Mouse (Mus musculus) heart, embryonic 11.5 days (tissue): ENCODE data around the gene Ankrd65. TPM values are rescaled to one million over a fixed set of nuclear protein-coding genes. Genes with fewer than 3 reads are reported as not detected.

Experiments used
- ATAC-seq: fragments of 200-750 bp; cut with Nextera tagmentation; replicated peaks from 2 replicates; pipeline ENCODE4 v1.8.0; 2017; ENCODE audit warnings: moderate library complexity; ENCODE audit not compliant: insufficient number of reproducible peaks, low FRiP score, low TSS enrichment
- H3K27ac ChIP-seq: fragments of 300-500 bp; sonication (generic); 2 replicates; pipeline ENCODE4 v1.5.1; 2014; ENCODE audit warnings: mild to moderate bottlenecking, low read depth, low read length
- H3K27me3 ChIP-seq: fragments of 300-500 bp; sonication (generic); 2 replicates; pipeline ENCODE4 v1.6.1; 2014; ENCODE audit warnings: mild to moderate bottlenecking, low read length, mixed read lengths; ENCODE audit not compliant: control insufficient read depth, insufficient read depth
- H3K36me3 ChIP-seq: fragments of 300-500 bp; sonication (generic); 2 replicates; pipeline ENCODE4 v1.6.1; 2014; ENCODE audit warnings: mild to moderate bottlenecking, low read length, moderate library complexity, mixed read lengths; ENCODE audit not compliant: control insufficient read depth, insufficient read depth
- H3K4me1 ChIP-seq: fragments of 300-500 bp; sonication (generic); 2 replicates; pipeline ENCODE4 v1.6.1; 2014; ENCODE audit warnings: low read length; ENCODE audit not compliant: control insufficient read depth, insufficient read depth
- H3K4me2 ChIP-seq: fragments of 300-500 bp; sonication (generic); 2 replicates; pipeline ENCODE4 v1.6.1; 2014; ENCODE audit warnings: mild to moderate bottlenecking, moderate library complexity
- H3K4me3 ChIP-seq: fragments of 300-500 bp; sonication (generic); 2 replicates; pipeline ENCODE4 v1.5.1; 2014; ENCODE audit warnings: low read depth, low read length
- H3K9ac ChIP-seq: fragments of 300-500 bp; sonication (generic); 2 replicates; pipeline ENCODE4 v1.6.1; 2014; ENCODE audit warnings: mild to moderate bottlenecking, low read depth, low read length, moderate library complexity
- H3K9me3 ChIP-seq: fragments of 300-500 bp; sonication (generic); replicated peaks from 2 replicates; pipeline ENCODE4 v1.6.1; 2016; ENCODE audit warnings: low read length; ENCODE audit not compliant: control insufficient read depth
- WGBS: fragments of 180-500 bp; shearing (Covaris S2); extraction: QIAGEN DNeasy Blood & Tissue Kit; methylation state at CpG from one replicate; pipeline ENCODE4 v1.1.7; 2014; ENCODE audit not compliant: insufficient replicate concordance; 5-methylcytosine and 5-hydroxymethylcytosine counted together
- polyA plus RNA-seq: library from polyadenylated mRNA; unstranded; fragments of >200 nt; fragmentation: Nextera tagmentation; extraction: Ambion mirVana; gene quantifications from 2 replicates; pipeline ENCODE4 v1.2.1, GENCODE M21; 2014

Gene Ankrd65
- polyA plus RNA-seq, 1 experiment from 2014 or later: not detected

GRCm38 (mm10) chr4:155791240-155791933 lies 1.1 kb downstream of the Ankrd65 start:
- Histone ChIP-seq H3K4me1 (peaks cover 3% of the 10 kb centered on the region; the same call in 1 of the 2 replicates), H3K27me3 (no peaks in the 10 kb centered on the region), H3K27ac (no peak overlapping the region), H3K4me2 (no peak overlapping the region), H3K4me3 (no peak overlapping the region), H3K9me3 (no peaks in the 10 kb centered on the region), H3K36me3 (no peaks in the 10 kb centered on the region), H3K9ac (no peak overlapping the region)
- 63% methylated on average over 24 of the region's 24 CpGs for WGBS
- ATAC-seq: no peak

GRCm38 (mm10) chr4:155793730-155794129 lies 3.5 kb downstream of the Ankrd65 start:
- H3K4me3 ChIP-seq: no peak overlapping the region
- WGBS: 54% methylated on average over 2 of the region's 2 CpGs
- H3K27me3 ChIP-seq: no peaks in the 10 kb centered on the region
- no peaks in the 10 kb centered on the region for H3K9me3 ChIP-seq
- no peak overlapping the region for H3K9ac ChIP-seq
- no peak overlapping the region for H3K27ac ChIP-seq
- no peaks in the 10 kb centered on the region for H3K36me3 ChIP-seq
- no peak overlapping the region for H3K4me2 ChIP-seq
- peaks cover 3% of the 10 kb centered on the region; the same call in 1 of the 2 replicates for H3K4me1 ChIP-seq
- no peak for ATAC-seq

- Histone ChIP-seq H3K27ac (no peak overlapping the region), H3K36me3 (no peaks in the 10 kb centered on the region; the same call in 1 of the 2 replicates), H3K4me3 (no peak overlapping the region), H3K27me3 (no peaks in the 10 kb centered on the region; the same call in 1 of the 2 replicates), H3K4me1 (peaks cover 9% of the 10 kb centered on the region), H3K9ac (no peak overlapping the region), H3K4me2 (no peak overlapping the region), H3K9me3 (no peaks in the 10 kb centered on the region)
- no peak for ATAC-seq
- WGBS: 100% methylated on average over 1 of the region's 1 CpGs
Measured at GRCm38 (mm10) chr4:155802075-155802474, 11.8 kb downstream of the Ankrd65 start.

GRCm38 (mm10) chr4:155802741-155803339 lies 12.6 kb downstream of the Ankrd65 start, which contains the start of gene Mrpl20:
Gene Mrpl20, plus strand, starts transcription at chr4:155802878.
- Histone ChIP-seq H3K4me1 (peaks cover 9% of the 10 kb centered on the region), H3K4me3 (peak within 1 kb of the TSS; percentile 96), H3K9ac (peak within 1 kb of the TSS; percentile 94), H3K27ac (peak within 1 kb of the TSS; percentile 46; the same call in 1 of the 2 replicates), H3K27me3 (no peaks in the 10 kb centered on the region; the same call in 1 of the 2 replicates), H3K4me2 (peak within 1 kb of the TSS; percentile 81), H3K36me3 (peaks cover 4% of the 10 kb centered on the region), H3K9me3 (no peaks in the 10 kb centered on the region)
- 9% methylated on average over 12 of the region's 12 CpGs for WGBS
- peak; percentile 14; the same call in 1 of the 2 replicates for ATAC-seq

- peaks cover 9% of the 10 kb centered on the region for H3K4me1 ChIP-seq
- peak overlapping the region; percentile 81 for H3K4me2 ChIP-seq
- no peaks in the 10 kb centered on the region for H3K9me3 ChIP-seq
- under 1% methylated on average over 58 of the region's 58 CpGs for WGBS
- H3K9ac ChIP-seq: peak overlapping the region; percentile 94
- H3K36me3 ChIP-seq: peaks cover 7% of the 10 kb centered on the region
- peak; percentile 97 for ATAC-seq
- no peaks in the 10 kb centered on the region; the same call in 1 of the 2 replicates for H3K27me3 ChIP-seq
- peak overlapping the region; percentile 46; the same call in 1 of the 2 replicates for H3K27ac ChIP-seq
- peak overlapping the region; percentile 96 for H3K4me3 ChIP-seq
Measured at GRCm38 (mm10) chr4:155803340-155804041, 13.3 kb downstream of the Ankrd65 start.

GRCm38 (mm10) chr4:155807841-155808240 lies 17.6 kb downstream of the Ankrd65 start:
- peaks cover 13% of the 10 kb centered on the region for H3K4me1 ChIP-seq
- H3K27ac ChIP-seq: no peak overlapping the region
- H3K4me2 ChIP-seq: no peak overlapping the region
- ATAC-seq: no peak
- no peaks in the 10 kb centered on the region for H3K27me3 ChIP-seq
- 85% methylated on average over 3 of the region's 3 CpGs for WGBS
- no peak overlapping the region for H3K4me3 ChIP-seq
- H3K9me3 ChIP-seq: no peaks in the 10 kb centered on the region
- no peak overlapping the region for H3K9ac ChIP-seq
- peaks cover 25% of the 10 kb centered on the region for H3K36me3 ChIP-seq

- no peaks in the 10 kb centered on the region for H3K27me3 ChIP-seq
- peak within 1 kb of the TSS; percentile 94 for H3K27ac ChIP-seq
- peak within 1 kb of the TSS; percentile 99 for H3K4me3 ChIP-seq
- H3K9ac ChIP-seq: peak within 1 kb of the TSS; percentile 99
- peak within 1 kb of the TSS; percentile 88 for H3K4me2 ChIP-seq
- peak; percentile 99 for ATAC-seq
- 1% methylated on average over 55 of the region's 60 CpGs for WGBS
- no peaks in the 10 kb centered on the region for H3K9me3 ChIP-seq
- H3K4me1 ChIP-seq: peaks cover 11% of the 10 kb centered on the region
- H3K36me3 ChIP-seq: peaks cover 43% of the 10 kb centered on the region
Measured at GRCm38 (mm10) chr4:155811929-155812664, 21.9 kb downstream of the Ankrd65 start, which contains the start of gene Ccnl2. Gene Ccnl2, plus strand, starts transcription at chr4:155812489.

GRCm38 (mm10) chr4:155812665-155813181 lies 22.5 kb downstream of the Ankrd65 start:
- peak overlapping the region; percentile 94 for H3K27ac ChIP-seq
- no peaks in the 10 kb centered on the region for H3K9me3 ChIP-seq
- H3K27me3 ChIP-seq: no peaks in the 10 kb centered on the region
- ATAC-seq: peak; percentile 39
- peaks cover 46% of the 10 kb centered on the region for H3K36me3 ChIP-seq
- peak overlapping the region; percentile 88 for H3K4me2 ChIP-seq
- WGBS: under 1% methylated on average over 44 of the region's 49 CpGs
- H3K9ac ChIP-seq: peak overlapping the region; percentile 99
- H3K4me1 ChIP-seq: peaks cover 11% of the 10 kb centered on the region
- peak overlapping the region; percentile 99 for H3K4me3 ChIP-seq
